Comparison of ENCODE assay signal across 26 mouse cellular contexts in genomic region chr5:76495126-76495525, GRCm38 (mm10). TPM values are rescaled to one million over a fixed set of nuclear protein-coding genes. Genes with fewer than 3 reads are reported as not detected.
DNase-seq lines count a peak whose midpoint lies in the region; ATAC-seq lines count a peak whose summit lies in the region.
"Had no signal": no experiment of that assay in that cellular context is flagged by ENCODE, and none has a peak within 500 bp of the region (broad histone marks: within the 10 kb centered on the region; RNA-seq: fewer than 3 reads in every experiment).

No protein-coding gene starts in this region.

- no peaks in the 10 kb centered on the region for H3K27me3 ChIP-seq in forebrain, embryonic 14.5 days (replicated peaks; ENCODE audit: control insufficient read depth, insufficient read depth, low read length)
- no peaks in the 10 kb centered on the region for H3K27me3 ChIP-seq in forebrain, embryonic 10.5 days (ENCODE audit: poor library complexity, severe bottlenecking)
- no peaks in the 10 kb centered on the region for H3K27me3 ChIP-seq in hindbrain, embryonic 11.5 days (ENCODE audit: control insufficient read depth, insufficient read depth, low read length)
- H3K27me3 ChIP-seq: CH12.LX; embryonic facial prominence, embryonic 12.5 days; forebrain, embryonic 12.5 days; forebrain, embryonic 15.5 days had no signal

- no peak overlapping the region for H3K9ac ChIP-seq in forebrain, embryonic 14.5 days (ENCODE audit: low read length)
- H3K9ac ChIP-seq in hindbrain, embryonic 11.5 days (ENCODE audit: low read depth, low read length) = no peak overlapping the region
- H3K9ac ChIP-seq: embryonic facial prominence, embryonic 12.5 days; forebrain, embryonic 12.5 days; forebrain, embryonic 15.5 days; forebrain, postnatal 0 days had no signal

- H3K9me3 ChIP-seq in forebrain, embryonic 14.5 days (replicated peaks; ENCODE audit: control insufficient read depth, low read length) = no peaks in the 10 kb centered on the region
- no peaks in the 10 kb centered on the region for H3K9me3 ChIP-seq in forebrain, embryonic 10.5 days
- no peaks in the 10 kb centered on the region for H3K9me3 ChIP-seq in hindbrain, embryonic 11.5 days (ENCODE audit: control insufficient read depth, low read length)
- H3K9me3 ChIP-seq: embryonic facial prominence, embryonic 10.5 days; embryonic facial prominence, embryonic 12.5 days; forebrain, embryonic 12.5 days; forebrain, embryonic 15.5 days; G1E had no signal

- DNase-seq in forebrain, embryonic 14.5 days (ENCODE audit: low spot score) = peak; percentile 9
- DNase-seq in forebrain, embryonic 10.5 days (ENCODE audit: extremely low spot score, low spot score) = no peak
- DNase-seq in ES-CJ7 (ENCODE audit: low read depth, low spot score) (peak; percentile 45), ZHBTc4 (ENCODE audit: low read depth, low spot score) (peak; percentile 68), adipocyte (ENCODE audit: low spot score) (no peak)
- DNase-seq in Muller cell, postnatal 12 days (ENCODE audit: inconsistent ontology term) = peak; percentile 6
- DNase-seq in gastrocnemius, adult 8-10 months (ENCODE audit: low spot score in 2 of 2) = no peak
- DNase-seq in hindbrain, embryonic 11.5 days (ENCODE audit: low spot score) = no peak
- DNase-seq: adrenal gland, adult 2 months; adrenal gland, postnatal 10 days; adrenal gland, postnatal 25 days; B cell, adult 2 months; cerebellum, adult 11-12 months; cerebellum, adult 2 months; cerebellum, adult 9-10 months; cerebellum, postnatal 10 days; cerebellum, postnatal 25 days; forebrain, postnatal 0 days had no signal

- H3K4me2 ChIP-seq in forebrain, embryonic 14.5 days (ENCODE audit: low read length) = no peak overlapping the region
- H3K4me2 ChIP-seq in hindbrain, embryonic 11.5 days (replicated peaks; ENCODE audit: low read depth, low read length) = no peak overlapping the region
- H3K4me2 ChIP-seq: embryonic facial prominence, embryonic 12.5 days; forebrain, embryonic 12.5 days; forebrain, embryonic 15.5 days had no signal

- no peak overlapping the region for H3K4me3 ChIP-seq in forebrain, embryonic 14.5 days (ENCODE audit: low read depth, low read length)
- H3K4me3 ChIP-seq in forebrain, embryonic 10.5 days = no peak overlapping the region
- no peak overlapping the region for H3K4me3 ChIP-seq in hindbrain, embryonic 11.5 days (ENCODE audit: low read depth, low read length)
- H3K4me3 ChIP-seq: embryonic facial prominence, embryonic 10.5 days; embryonic facial prominence, embryonic 12.5 days; forebrain, embryonic 12.5 days; forebrain, embryonic 15.5 days had no signal

- ATAC-seq in forebrain, embryonic 14.5 days = no peak
- ATAC-seq in hindbrain, embryonic 11.5 days (ENCODE audit: low FRiP score) = no peak
- ATAC-seq: CD4-positive, CD25-positive, alpha-beta regulatory T cell, adult 4 months; forebrain, embryonic 15.5 days; forebrain, postnatal 0 days had no signal

- H3K27ac ChIP-seq in forebrain, embryonic 14.5 days (ENCODE audit: low read depth, low read length) = no peak overlapping the region
- no peak overlapping the region for H3K27ac ChIP-seq in forebrain, embryonic 10.5 days
- no peak overlapping the region for H3K27ac ChIP-seq in hindbrain, embryonic 11.5 days (ENCODE audit: low read depth, low read length)
- H3K27ac ChIP-seq: embryonic facial prominence, embryonic 10.5 days; embryonic facial prominence, embryonic 12.5 days; forebrain, embryonic 12.5 days; forebrain, embryonic 15.5 days had no signal

- no peaks in the 10 kb centered on the region for H3K4me1 ChIP-seq in forebrain, embryonic 14.5 days (ENCODE audit: control insufficient read depth, insufficient read depth, low read length)
- no peaks in the 10 kb centered on the region for H3K4me1 ChIP-seq in forebrain, embryonic 10.5 days
- H3K4me1 ChIP-seq in hindbrain, embryonic 11.5 days (replicated peaks; ENCODE audit: control insufficient read depth, insufficient read depth, low read length) = no peaks in the 10 kb centered on the region
- H3K4me1 ChIP-seq: embryonic facial prominence, embryonic 10.5 days; embryonic facial prominence, embryonic 12.5 days; forebrain, embryonic 12.5 days; forebrain, embryonic 15.5 days had no signal

- 60% methylated on average over 13 of the region's 13 CpGs for WGBS in forebrain, embryonic 14.5 days
- WGBS in forebrain, embryonic 10.5 days = 78% methylated on average over 13 of the region's 13 CpGs
- WGBS in hindbrain, embryonic 11.5 days = 83% methylated on average over 13 of the region's 13 CpGs

- H3K36me3 ChIP-seq in forebrain, embryonic 14.5 days (ENCODE audit: control insufficient read depth, insufficient read depth, low read length) = no peaks in the 10 kb centered on the region
- no peaks in the 10 kb centered on the region for H3K36me3 ChIP-seq in forebrain, embryonic 10.5 days (replicated peaks)
- H3K36me3 ChIP-seq in hindbrain, embryonic 11.5 days (ENCODE audit: control insufficient read depth, insufficient read depth, low read length) = no peaks in the 10 kb centered on the region
- H3K36me3 ChIP-seq: embryonic facial prominence, embryonic 10.5 days; embryonic facial prominence, embryonic 12.5 days; forebrain, embryonic 12.5 days; forebrain, embryonic 15.5 days; G1E had no signal

RNA-seq across cellular contexts. Expression of gene Gm7271, which starts 11.3 kb away (rescaled TPM):
- not detected in 2 replicates for polyA plus RNA-seq in forebrain, embryonic 14.5 days (2014; fragmentation: Nextera tagmentation; extraction: Ambion mirVana)
- not detected in 2 replicates for polyA plus RNA-seq in forebrain, embryonic 10.5 days (2016; fragmentation: Nextera tagmentation; extraction: Ambion mirVana)
- not detected for total RNA-seq in gastrocnemius, adult 8-10 months (2022)
- 1.6 and 7.1 TPM in 2 replicates for polyA plus RNA-seq in hindbrain, embryonic 11.5 days (2014; fragmentation: Nextera tagmentation; extraction: Ambion mirVana)
- total RNA-seq: adrenal gland, adult 2 months; adrenal gland, postnatal 10 days; adrenal gland, postnatal 25 days; adrenal gland, postnatal 4 days; CH12.LX; forebrain, postnatal 0 days; G1E had no signal
- polyA plus RNA-seq: adrenal gland, adult 2 months; CD4-positive, CD25-positive, alpha-beta regulatory T cell, adult 4 months; forebrain, embryonic 12.5 days; forebrain, embryonic 15.5 days; forebrain, postnatal 0 days; G1E had no signal

RNA-seq across cellular contexts. Expression of gene Exoc1, which starts 34.0 kb away (rescaled TPM):
- 53.6 and 64.0 TPM in 2 replicates for polyA plus RNA-seq in forebrain, embryonic 14.5 days (2014; fragmentation: Nextera tagmentation; extraction: Ambion mirVana)
- 45.6 and 46.8 TPM in 2 replicates for polyA plus RNA-seq in forebrain, embryonic 10.5 days (2016; fragmentation: Nextera tagmentation; extraction: Ambion mirVana)
- total RNA-seq in gastrocnemius, adult 8-10 months (2022) = 10 to 100 TPM in 3 of 4 experiments, 1 to 10 TPM in 1; 9.5 to 12.7 (median 11.3) TPM
- 53.6 and 60.7 TPM in 2 replicates for polyA plus RNA-seq in hindbrain, embryonic 11.5 days (2014; fragmentation: Nextera tagmentation; extraction: Ambion mirVana)

Comparison
In these comparisons a context has a peak if more than half of its experiments do, and no peak if none do; other contexts are left out.
1. DNase-seq: peak in forebrain, embryonic 14.5 days (single experiment), ES-CJ7 (single experiment), Muller cell, postnatal 12 days (single experiment) and ZHBTc4 (single experiment); none in forebrain, embryonic 10.5 days (single experiment), gastrocnemius, adult 8-10 months (0 of 2), hindbrain, embryonic 11.5 days (single experiment) and adipocyte (single experiment).